Mouse (Mus musculus) neutrophil, adult 65 days (primary cell): ENCODE data around the gene Dnajc27. TPM values are rescaled to one million over a fixed set of nuclear protein-coding genes. Genes with fewer than 3 reads are reported as not detected.

Experiments used
- total RNA-seq: library from RNA; stranded (reverse); gene quantifications from 2 replicates; pipeline ENCODE4 v1.2.4, GENCODE M21; 2023

Dnajc27 gene
- 2.3 and 2.7 TPM in 2 replicates for total RNA-seq

GRCm38 (mm10) chr12:4082132-4083001 lies at the start of gene Dnajc27:
TSS of gene Dnajc27 (plus strand) at chr12:4082583.

GRCm38 (mm10) chr12:4038061-4039041 lies 44.0 kb upstream of the Dnajc27 start, which contains the start of gene Efr3b:
TSS of gene Efr3b (minus strand) at chr12:4038915.

GRCm38 (mm10) chr12:4132941-4133846 lies 50.8 kb downstream of the Dnajc27 start, which contains the start of gene Adcy3:
TSS of gene Adcy3 (plus strand) at chr12:4133103.

Other genes with a start within 250 kb of the Dnajc27 start
- not detected in 2 replicates for gene Pomc, start 127.6 kb upstream of the Dnajc27 start, total RNA-seq
- gene Efr3b, start 43.7 kb upstream of the Dnajc27 start, total RNA-seq, result not detected in 2 replicates
- gene Adcy3, start 50.5 kb downstream of the Dnajc27 start, total RNA-seq, result 0.91 and 1.7 TPM in 2 replicates
- gene Ptrhd1, start 151.4 kb downstream of the Dnajc27 start, total RNA-seq, result 3.8 and 4.7 TPM in 2 replicates
- gene Cenpo, start 151.7 kb downstream of the Dnajc27 start, total RNA-seq, result 15.0 and 15.8 TPM in 2 replicates